Mouse (Mus musculus): Measurements from ENCODE around the gene Gabbr2.

Gene Gabbr2

DNA sequence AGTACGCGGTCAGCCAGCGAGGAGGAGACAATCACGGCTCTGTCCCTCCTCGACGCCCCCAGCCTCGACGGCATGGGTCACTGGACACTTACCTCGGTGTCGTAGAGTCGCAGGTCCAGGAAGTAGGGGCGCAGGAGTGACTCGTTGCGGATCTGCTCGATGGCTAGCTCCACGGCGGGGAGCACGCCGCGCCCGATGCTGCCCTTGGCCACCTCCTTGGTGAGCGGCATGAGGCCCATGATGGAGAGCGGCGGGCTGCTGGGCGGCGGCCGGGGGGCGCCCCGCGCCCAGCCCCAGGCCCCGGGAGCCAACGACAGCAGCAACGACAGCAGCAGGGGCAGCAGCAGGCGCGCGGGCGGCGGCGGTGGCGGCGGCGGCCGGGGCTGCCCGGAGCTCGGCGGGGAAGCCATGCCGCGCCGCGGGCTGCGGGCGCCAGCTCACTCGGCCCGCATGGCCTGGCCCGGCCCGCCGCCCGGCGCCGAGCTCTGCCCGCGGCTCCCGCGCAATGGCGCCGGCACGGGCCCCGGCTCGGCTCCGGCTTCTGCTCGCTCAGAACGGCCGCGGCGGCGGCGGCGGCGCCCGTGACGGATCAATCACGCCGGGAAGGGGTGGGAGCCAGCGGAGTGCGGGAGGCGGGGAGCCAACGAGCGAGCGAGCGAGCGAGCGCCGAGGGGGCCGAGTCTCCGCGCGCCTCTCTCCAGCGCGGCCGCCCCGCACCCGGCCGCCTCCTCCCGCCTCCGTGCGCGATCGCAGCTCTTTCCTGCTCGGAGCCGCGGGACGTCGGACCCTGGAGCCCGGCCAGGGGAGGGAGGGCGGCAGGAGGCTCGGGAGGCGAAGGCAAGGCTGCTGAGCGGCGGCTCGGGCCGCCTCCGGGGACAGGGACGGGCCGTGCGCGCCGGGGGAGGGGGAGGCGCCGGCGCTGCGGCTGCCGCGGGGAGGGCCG lies at the start of gene Gabbr2:
Gene Gabbr2, minus strand, starts transcription at position 858 of the 943 bp plus-strand sequence.
- no peak for DNase-seq (ENCODE audit: low read depth, low spot score)

DNA sequence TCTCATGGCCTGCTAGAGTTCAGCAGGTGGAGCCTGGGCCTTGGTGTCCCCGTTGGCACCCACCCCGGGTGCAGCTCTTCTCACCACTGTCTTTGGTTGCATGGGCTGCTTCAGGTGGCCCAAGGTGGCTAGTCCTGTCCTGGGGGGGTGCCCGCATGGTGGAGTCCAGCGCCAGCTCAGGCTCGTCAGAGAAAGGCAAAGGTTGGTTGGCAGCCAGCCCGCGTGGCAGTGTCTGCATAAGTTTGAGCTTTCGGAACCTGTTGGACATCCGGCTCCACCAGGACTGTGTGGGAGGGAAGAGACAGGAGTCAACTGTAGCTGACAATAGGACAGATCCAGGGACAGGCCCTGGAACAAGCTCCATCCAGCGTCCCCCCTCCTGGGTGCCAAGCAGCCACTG lies 47.9 kb upstream of the Gabbr2 start:
- DNase-seq (ENCODE audit: low read depth, low spot score), result no peak

DNA sequence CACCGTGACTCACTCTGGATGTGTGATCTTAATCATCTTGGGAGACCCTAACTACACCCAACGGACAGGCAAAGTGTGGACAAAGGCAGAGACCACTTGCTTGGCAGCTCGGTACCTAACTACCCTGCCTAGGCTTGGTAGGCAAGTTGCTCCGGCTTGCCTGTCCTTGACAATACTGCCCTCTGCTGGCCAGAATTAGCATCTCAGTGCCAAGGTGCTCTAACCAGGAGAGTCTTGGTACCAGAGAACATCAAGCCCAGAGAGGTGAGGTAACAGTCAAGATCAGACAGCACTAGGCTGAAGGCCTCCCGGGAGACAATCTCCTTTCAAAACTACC lies 45.6 kb upstream of the Gabbr2 start:
- DNase-seq (ENCODE audit: low read depth, low spot score), result peak; percentile 79

DNA sequence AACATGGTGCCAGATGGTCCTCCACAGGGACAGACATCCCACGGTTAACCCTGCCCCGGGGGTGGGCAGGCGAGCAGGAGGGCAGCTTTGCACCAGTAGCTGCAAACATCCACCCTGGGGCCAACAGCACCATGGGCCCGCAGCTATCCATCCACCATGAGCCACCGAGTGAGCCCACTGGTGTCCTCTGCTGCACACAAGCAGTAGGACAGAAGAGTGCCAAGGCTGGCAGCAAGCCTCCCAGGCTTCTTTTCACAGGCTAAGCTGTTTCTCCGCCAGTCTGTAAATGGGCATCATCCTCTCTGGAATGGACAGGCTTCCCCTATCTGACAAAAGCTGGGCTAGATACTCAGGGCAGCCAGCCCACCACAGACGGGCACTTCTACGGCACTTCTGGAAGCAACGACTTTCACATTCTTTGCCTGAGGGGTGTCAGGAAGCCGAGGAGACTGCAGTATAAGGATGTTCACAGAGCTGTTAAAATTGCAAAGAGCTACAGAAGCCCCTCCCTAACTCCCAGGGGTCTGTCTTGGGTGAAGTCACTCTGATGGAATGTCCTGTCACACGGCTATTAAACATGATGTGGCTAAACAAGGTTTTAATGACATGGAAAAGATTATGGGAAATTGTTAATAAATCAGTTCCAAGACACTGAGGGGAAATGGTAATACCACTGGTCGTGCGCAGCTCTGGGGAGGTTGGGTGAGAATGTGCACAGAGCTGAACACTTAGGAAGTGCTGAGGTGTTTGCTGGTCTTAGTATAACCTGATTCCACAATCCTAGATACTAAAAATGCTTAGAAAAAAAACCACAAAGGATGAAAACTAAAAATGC lies 45.0 kb upstream of the Gabbr2 start:
- DNase-seq (ENCODE audit: low read depth, low spot score), result no peak

DNA sequence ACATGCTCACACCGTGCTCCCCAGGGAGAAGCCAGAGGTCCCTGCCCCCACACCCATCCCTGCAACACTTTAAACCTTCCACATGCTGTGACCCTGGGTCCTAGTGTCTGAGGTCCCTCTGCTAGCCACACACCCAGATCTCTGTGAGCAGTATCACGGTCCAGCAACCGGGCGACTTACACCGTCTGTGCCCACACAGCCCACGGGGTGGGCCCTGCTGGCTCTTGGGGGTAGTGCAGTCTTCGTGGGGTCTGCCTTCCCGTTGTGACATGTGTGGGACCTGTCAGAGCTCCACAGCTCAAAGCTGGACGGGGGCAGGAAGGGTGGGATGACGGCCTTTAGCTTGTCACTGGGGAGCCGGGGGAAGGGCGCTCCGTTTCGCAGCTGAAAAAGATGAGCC lies 43.9 kb upstream of the Gabbr2 start:
- no peak for DNase-seq (ENCODE audit: low read depth, low spot score)

DNA sequence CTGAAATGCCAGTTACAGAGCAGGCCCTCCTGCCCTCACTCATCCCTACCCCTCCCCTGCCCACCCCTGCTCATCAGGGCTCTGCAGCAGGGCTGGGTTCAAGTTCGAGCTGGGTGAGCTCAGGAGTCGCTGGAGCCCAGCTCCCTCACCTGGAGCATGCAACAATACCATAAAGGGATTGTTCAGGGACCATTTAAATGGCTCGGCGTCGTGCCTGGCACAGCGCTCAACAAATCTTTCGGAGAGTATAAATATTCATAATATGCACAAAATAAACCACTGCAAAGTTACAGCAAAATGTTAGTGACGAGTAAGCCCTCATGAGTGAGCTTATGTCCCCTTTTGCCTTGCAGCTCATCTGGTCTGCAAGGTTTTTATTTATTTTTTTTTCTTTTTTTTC lies 40.5 kb upstream of the Gabbr2 start:
- DNase-seq (ENCODE audit: low read depth, low spot score), result no peak

DNA sequence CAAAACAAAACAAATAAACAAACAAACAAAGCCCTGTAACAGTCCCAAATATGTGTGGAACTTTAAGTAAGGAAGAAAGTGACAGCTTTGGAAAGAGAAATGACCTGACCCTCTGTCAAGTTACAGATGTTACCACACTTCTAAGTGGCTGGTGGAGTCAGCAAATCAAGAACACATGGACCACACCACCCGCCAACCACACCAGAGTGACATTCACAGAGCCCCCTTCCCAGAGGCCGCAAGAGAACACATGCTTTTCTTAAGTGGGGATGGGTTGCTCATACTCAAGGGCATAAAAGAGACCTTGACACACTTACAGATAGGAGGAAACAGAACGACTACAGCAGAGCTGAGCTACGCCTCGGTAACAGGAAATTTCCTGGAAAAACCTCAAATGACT lies 37.1 kb upstream of the Gabbr2 start:
- no peak for DNase-seq (ENCODE audit: low read depth, low spot score)

DNA sequence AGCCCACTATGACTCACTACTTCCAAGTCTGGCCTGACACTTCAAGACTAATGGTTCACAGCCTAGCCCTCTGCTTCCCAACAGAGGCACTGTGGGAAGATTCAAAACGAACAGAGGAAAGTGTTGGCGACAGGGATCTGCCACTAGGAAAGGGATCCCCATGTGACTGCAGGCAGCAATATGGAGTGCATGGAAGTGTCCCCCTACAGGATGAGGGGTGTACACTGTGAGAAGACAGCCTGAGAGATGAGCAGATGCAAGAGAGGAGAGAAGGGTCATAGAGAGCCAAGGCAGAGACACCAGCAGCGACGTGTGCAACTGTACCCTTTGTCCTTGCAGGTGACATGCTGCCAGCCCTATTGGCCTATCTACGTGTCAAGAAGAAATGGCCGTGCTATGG lies 32.3 kb upstream of the Gabbr2 start:
- DNase-seq (ENCODE audit: low read depth, low spot score), result no peak

DNA sequence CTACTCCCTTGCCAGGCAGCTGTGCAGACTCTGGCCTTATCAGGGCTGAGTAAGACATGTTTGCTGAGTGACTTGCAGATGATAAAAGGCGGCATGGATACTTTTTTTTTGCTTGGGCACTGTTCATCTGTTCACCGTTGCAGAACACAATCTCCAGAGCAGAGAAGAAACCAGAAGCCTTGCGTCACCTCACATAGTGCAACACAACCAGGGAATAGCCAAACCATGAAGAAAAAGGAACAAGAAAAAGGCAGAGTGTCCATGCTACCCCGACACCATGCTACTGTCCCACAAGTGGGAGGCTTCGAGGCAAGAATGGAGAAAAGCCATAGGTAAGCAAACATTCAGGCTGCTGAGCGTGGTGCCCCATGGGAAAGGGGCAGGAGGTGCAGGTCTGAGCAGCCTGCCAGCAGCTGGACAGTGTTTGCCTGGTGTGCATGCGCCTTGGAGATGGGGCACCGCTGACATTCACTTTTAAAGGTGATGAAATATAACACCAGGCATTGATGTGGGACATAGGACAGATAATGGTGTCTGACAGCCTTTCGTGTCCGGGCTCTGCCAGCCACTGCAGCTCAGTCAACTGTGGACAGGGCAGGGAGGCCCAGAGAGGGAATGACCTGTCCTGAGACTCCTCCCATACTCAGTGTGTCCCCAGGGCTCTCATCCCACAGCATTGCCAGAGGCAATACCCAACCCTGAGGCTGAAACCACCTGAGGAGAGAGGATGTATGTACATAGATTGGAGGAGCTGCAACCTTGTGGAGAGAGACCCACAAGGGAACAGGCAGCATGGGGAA lies 31.3 kb upstream of the Gabbr2 start:
- no peak for DNase-seq (ENCODE audit: low read depth, low spot score)

DNA sequence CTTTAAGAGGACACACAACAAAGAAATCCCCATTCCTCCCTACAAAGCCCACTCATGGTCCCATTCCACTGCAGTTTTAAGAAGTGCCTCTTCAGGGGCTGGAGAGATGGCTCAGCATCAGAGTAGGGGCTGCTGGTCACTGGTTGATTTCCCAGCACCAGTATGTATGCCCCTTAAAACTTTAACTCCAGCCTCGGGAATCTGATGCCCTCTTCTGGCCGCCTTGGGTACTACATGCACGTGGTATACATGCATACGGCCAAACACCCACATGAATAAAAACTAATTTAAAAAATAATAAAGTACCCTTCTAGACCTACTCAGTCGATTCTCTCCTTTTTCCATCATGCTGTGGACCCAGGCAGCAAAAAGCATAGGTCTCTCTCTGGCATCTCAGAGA lies 28.9 kb upstream of the Gabbr2 start:
- DNase-seq (ENCODE audit: low read depth, low spot score), result peak; percentile 39

DNA sequence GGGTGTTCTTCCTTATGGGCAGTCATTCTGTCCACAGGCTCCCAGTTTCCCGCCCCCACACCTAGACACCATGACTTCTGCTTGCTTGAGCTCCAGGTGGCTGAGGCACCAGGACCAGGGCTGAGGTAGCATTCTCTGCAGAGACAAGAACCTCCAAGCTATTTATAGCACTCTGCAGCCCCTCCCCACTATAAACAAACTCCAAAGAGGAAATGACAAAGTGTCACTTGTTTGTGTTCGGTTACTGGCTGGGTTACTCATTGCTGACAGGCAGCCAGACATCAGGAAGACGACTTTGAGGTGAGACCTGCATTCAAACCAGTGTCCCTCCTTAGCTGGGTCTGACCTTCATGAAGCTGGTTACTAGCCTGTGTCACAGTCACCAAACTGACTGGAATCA lies 23.5 kb upstream of the Gabbr2 start:
- no peak for DNase-seq (ENCODE audit: low read depth, low spot score)

DNA sequence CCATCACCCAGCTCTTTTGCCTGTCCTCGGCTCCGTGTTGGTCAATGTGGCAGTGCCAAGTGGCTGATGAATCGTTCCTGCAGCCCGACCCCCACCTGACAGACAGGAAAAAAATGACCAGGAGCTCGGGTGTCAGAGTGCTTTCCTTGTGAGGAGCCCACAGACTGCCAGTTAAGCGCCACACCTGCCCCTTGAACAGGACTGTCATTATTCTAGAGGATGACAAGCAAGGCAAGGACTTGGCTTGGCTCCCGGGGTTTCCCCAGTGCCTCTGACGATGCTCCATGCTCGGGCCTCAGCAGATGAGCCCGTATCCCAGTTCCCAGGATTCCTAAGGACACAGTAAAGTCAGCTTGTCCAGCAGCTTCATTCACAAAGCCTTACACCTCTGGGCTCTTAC lies 20.8 kb upstream of the Gabbr2 start:
- no peak for DNase-seq (ENCODE audit: low read depth, low spot score)

DNA sequence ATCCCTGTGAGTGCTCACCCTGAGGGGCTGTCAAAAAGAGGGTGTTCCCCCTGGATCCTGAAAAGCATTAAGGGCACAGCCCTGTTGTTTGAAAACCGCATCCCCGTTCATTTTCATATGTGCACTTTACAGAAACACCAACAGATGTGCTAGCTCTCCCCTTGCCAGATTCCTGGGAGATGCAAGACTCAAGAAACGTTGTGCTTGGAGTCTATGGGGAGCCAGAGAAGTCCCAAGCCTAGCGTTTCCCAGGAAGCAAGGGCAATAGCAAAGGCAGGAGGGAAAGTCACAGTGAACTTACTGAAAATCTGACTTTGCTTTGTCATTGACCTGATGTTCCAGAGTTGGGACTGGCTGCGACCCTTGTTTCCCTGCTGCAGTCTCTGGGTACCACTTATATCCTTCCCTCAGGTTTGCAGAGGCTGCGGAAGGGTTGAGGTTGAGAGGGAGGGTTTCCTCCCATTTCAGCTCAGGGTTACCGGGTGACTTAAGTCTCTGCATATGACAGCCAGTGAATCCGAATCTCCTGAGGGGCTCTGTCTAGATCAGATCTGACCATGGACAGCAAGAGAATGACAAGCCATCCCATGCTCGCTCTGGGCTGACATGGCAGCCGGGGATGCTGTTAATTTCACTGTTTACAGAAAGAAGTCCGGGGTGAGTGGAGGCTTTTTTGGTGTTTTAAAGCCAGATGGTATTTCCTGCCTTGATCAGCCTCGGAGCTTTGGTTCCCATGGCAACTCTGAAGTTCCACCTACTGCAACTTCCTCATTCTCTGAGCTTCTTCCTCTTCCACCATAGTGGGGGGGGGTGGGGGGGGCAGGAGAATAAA lies 18.9 kb upstream of the Gabbr2 start:
- DNase-seq (ENCODE audit: low read depth, low spot score), result no peak

DNA sequence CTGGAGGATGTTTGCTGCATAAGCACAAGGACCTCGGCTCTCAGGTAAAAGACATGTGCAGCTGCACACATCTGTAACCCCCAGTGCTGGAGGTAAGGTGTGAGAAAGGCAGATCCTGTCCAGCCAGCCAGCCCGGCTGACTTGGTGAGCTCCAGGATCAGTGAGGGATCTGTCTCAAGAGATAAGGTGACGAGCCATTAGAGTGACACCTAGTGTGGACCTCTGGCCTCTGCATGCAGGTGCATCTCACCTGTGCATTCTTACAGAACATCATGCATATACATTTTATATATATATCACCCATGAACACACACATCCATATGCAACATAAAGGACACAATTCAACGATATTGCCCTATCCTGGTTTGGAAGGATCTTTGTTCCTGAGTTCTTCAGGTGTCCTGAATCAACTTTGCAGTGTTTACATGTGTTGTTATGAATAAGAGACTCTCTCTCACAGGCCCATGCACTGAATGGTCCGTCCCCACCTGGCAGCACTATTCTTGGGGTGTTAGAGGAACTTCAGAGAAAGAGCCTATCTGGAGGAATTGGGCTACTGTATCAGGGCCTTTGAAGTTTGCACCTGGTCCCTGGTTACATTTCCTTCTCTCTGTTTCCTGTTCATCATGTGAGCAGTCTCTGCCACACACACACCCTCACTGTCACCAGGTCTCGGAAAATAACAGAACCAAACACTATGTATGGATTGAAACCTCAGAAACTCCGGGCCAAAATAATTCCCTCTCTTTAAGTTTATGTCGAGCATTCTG lies 9.1 kb upstream of the Gabbr2 start:
- DNase-seq (ENCODE audit: low read depth, low spot score), result no peak

DNA sequence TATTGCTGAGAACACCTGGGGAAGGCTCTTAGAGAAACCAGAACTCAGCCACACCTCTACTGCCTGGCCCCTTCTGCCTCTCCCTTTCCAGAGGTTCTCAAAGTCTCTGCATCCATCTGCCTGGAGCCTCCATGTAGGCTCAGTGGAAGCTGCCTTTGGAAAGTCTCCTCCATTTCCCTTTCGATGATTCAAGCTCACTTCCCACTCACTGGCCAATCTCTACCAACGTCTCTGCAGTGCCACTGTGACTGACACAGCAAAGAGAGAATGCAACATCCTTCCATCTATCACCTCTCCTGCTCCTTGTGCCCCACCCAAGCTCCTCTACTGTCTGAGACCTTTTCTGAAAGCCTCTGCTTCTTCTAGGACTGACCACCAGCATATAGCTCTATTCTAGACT lies 6.3 kb upstream of the Gabbr2 start:
- no peak for DNase-seq (ENCODE audit: low read depth, low spot score)

DNA sequence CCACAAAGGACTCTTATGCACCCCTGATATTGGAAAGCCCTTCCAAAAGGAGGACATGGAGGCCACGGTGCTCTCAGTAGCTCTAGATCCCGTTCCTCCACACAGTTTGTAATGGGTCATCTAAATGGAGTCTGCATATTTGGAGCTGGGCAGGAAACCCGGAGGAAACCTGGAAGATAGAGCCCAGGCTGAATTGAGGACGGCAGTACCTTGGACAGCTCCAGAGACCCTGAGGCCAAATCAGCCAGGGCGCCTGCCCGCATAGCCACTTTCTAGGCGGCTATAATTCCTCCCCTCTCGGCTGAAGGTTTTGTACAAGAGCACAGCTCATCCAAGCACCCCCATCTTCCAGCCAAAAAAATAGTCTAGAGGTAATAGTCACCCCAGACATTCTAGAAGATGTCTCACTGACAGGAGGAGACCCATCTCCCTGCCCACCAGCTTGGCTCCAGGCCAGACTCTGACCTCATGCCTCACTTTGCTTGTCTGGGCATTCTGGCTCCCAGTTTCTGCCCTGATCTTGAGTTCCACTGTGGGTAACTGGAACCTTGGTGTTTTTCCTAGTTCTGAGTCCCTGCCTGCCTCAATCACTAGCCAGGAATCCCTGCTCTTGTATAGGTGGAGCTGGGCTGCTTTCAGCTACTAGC lies 1.3 kb upstream of the Gabbr2 start:
- DNase-seq (ENCODE audit: low read depth, low spot score), result peak; percentile 63

DNA sequence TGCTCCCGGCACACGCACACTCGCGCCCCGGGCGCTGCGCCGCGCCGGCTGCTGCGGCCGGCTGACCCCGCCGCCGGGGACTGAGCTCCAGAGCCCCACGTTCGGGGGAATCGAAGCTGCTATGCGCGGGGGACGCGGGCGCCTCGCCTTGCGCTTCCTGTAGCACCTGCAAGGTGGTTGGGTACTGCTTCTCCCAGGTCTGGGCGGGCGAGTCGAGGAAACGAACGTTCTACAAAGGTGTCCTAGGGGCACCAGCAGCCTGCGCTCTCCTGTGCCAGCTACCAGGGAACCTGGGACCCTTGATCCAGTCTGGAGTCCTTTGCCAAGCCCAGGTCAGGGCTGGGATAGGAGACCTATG lies 265 bp upstream of the Gabbr2 start:
- DNase-seq (ENCODE audit: low read depth, low spot score), result peak; percentile 8

DNA sequence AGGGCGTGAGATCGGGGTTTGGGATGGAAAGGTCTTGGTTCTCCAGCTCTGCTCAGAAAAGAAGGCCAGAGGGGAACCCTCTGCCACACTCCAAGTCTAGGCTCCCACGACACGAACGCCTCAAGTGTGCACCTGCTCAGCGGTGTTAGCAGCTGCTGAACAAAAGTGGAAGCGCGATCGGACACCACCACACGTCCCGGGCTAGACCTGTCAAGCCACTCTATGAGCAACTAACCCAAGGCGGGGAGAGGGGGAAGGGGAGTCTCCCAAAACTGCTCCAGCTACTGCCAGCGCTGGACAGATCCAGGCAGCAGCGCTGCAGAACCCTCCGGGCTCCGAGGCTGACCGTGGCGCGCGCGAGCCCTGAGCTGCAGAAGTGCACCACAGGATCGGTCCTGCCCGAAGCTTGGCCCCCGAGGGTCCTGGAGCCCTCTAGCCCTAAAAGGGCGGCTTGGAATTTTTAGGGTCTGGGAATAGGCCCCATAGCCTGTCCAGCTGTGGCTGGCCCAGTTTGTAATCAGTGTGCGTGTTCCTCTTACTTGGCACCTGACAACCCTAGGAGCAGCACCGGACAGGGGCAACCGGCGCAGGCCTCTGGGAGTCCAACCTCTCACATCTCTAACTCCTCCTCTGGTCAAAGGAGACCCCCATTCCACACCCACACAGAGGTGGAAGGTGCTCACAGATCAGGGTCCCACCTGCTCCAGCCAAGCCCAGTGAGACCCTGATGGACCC lies 1.2 kb downstream of the Gabbr2 start:
- peak; percentile 29 for DNase-seq (ENCODE audit: low read depth, low spot score)

DNA sequence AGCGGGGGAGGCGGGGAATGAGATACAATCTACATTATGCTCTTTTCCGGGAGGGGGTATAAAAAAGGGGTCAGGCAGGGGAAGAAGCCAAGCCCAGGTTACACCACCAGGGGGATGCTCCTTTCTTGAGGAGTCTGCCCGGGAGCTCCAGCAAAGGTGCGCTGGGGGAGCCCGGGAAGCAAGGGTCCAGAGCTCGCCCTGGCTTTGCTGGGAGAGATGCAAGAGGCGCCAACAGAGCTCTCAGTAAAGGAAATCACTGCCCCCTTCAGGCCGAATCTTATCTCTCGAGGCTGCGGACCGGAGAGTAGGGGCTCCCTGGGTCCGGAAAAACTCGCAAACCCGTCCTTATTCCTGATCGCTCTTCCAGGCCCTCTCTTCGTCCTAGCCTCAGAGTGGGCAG lies 1.8 kb downstream of the Gabbr2 start:
- peak; percentile 78 for DNase-seq (ENCODE audit: low read depth, low spot score)
